8 mouse cellular contexts compared by ENCODE assay signal in genomic region chr10:24297792-24298191, GRCm38 (mm10).
DNase-seq lines count a peak whose midpoint lies in the region; ATAC-seq and TF ChIP-seq lines count a peak whose summit lies in the region.

No protein-coding gene starts in this region.

- H3K27me3 ChIP-seq in forebrain, embryonic 10.5 days (ENCODE audit: poor library complexity, severe bottlenecking), result no peaks in the 10 kb centered on the region
- no peaks in the 10 kb centered on the region for H3K27me3 ChIP-seq in forebrain, embryonic 13.5 days
- no peaks in the 10 kb centered on the region for H3K27me3 ChIP-seq in liver, adult 2 months (ENCODE audit: control insufficient read depth, insufficient read depth, low read length)
- H3K27me3 ChIP-seq in liver, embryonic 12.5 days (replicated peaks), result no peaks in the 10 kb centered on the region
- H3K27me3 ChIP-seq in lung, embryonic 14.5 days (ENCODE audit: insufficient read depth, low read length), result no peaks in the 10 kb centered on the region

- H3K4me3 ChIP-seq in forebrain, embryonic 10.5 days, result no peak overlapping the region
- no peak overlapping the region for H3K4me3 ChIP-seq in forebrain, embryonic 13.5 days
- no peak overlapping the region for H3K4me3 ChIP-seq in liver, adult 2 months (ENCODE audit: insufficient read depth, low read depth, low read length)
- H3K4me3 ChIP-seq in liver, embryonic 12.5 days, result no peak overlapping the region
- H3K4me3 ChIP-seq in lung, embryonic 14.5 days (ENCODE audit: low read depth, low read length), result no peak overlapping the region

- no peaks in the 10 kb centered on the region for H3K4me1 ChIP-seq in forebrain, embryonic 10.5 days
- no peaks in the 10 kb centered on the region for H3K4me1 ChIP-seq in forebrain, embryonic 13.5 days
- H3K4me1 ChIP-seq in liver, adult 2 months (ENCODE audit: control insufficient read depth, insufficient read depth, low read length), result no peaks in the 10 kb centered on the region
- no peaks in the 10 kb centered on the region for H3K4me1 ChIP-seq in liver, embryonic 12.5 days
- H3K4me1 ChIP-seq in lung, embryonic 14.5 days (ENCODE audit: insufficient read depth), result no peaks in the 10 kb centered on the region

- no peak for TF ChIP-seq POLR2A in liver, adult 2 months (IDR thresholded peaks at IDR 0.05; ENCODE audit: extremely low read depth, insufficient read depth, low read length)

- no peak overlapping the region for H3K9ac ChIP-seq in forebrain, embryonic 13.5 days
- H3K9ac ChIP-seq in liver, adult 2 months (ENCODE audit: low read depth, low read length), result no peak overlapping the region
- no peak overlapping the region for H3K9ac ChIP-seq in liver, embryonic 12.5 days
- no peak overlapping the region for H3K9ac ChIP-seq in lung, embryonic 14.5 days

- peak; percentile 34 for DNase-seq in forebrain, embryonic 10.5 days (ENCODE audit: extremely low spot score, low spot score)
- DNase-seq in liver, adult 2 months (ENCODE audit: extremely low read depth, low read depth, low spot score), result peak; percentile 40
- DNase-seq in WW6 (ENCODE audit: low read depth, low spot score), result peak; percentile 13
- peak; percentile 36 for DNase-seq in fibroblast of lung, adult 2 months (ENCODE audit: low read depth)
- peak; percentile 89 for DNase-seq in lung, embryonic 14.5 days
- no peak for DNase-seq in T-cell, adult 2 months (ENCODE audit: low spot score)

- WGBS in forebrain, embryonic 10.5 days, result 0% methylated on average over 1 of the region's 1 CpGs
- WGBS in forebrain, embryonic 13.5 days, result 0% methylated on average over 1 of the region's 1 CpGs
- WGBS in liver, adult 2 months, result 0% methylated on average over 1 of the region's 1 CpGs
- WGBS in liver, embryonic 12.5 days (ENCODE audit: insufficient replicate concordance), result 0% methylated on average over 1 of the region's 1 CpGs
- 0% methylated on average over 1 of the region's 1 CpGs for WGBS in lung, embryonic 14.5 days

- ATAC-seq in forebrain, embryonic 13.5 days, result no peak
- ATAC-seq in liver, embryonic 12.5 days, result no peak
- ATAC-seq in lung, embryonic 14.5 days (ENCODE audit: insufficient read depth), result no peak

- H3K79me2 ChIP-seq in liver, adult 2 months (ENCODE audit: control insufficient read depth, insufficient read depth, low read length), result no peaks in the 10 kb centered on the region

- H3K27ac ChIP-seq in forebrain, embryonic 10.5 days, result no peak overlapping the region
- no peak overlapping the region for H3K27ac ChIP-seq in forebrain, embryonic 13.5 days
- no peak overlapping the region for H3K27ac ChIP-seq in liver, adult 2 months (replicated peaks; ENCODE audit: insufficient read depth, low read depth, low read length)
- no peak overlapping the region for H3K27ac ChIP-seq in liver, embryonic 12.5 days
- no peak overlapping the region for H3K27ac ChIP-seq in lung, embryonic 14.5 days (ENCODE audit: low read depth)

- no peak overlapping the region for H3K4me2 ChIP-seq in forebrain, embryonic 13.5 days
- no peak overlapping the region for H3K4me2 ChIP-seq in liver, embryonic 12.5 days
- H3K4me2 ChIP-seq in lung, embryonic 14.5 days, result no peak overlapping the region

- TF ChIP-seq CTCF in liver, adult 2 months (IDR thresholded peaks at IDR 0.05; ENCODE audit: low read depth, low read length), result peak; percentile 65
- TF ChIP-seq CTCF in lung, embryonic 14.5 days (IDR thresholded peaks at IDR 0.05; ENCODE audit: low read depth), result peak; percentile 90

- H3K36me3 ChIP-seq in forebrain, embryonic 10.5 days (replicated peaks), result no peaks in the 10 kb centered on the region
- no peaks in the 10 kb centered on the region for H3K36me3 ChIP-seq in forebrain, embryonic 13.5 days (ENCODE audit: poor library complexity, severe bottlenecking)
- no peaks in the 10 kb centered on the region for H3K36me3 ChIP-seq in liver, adult 2 months (ENCODE audit: control insufficient read depth, insufficient read depth, low read length)
- no peaks in the 10 kb centered on the region for H3K36me3 ChIP-seq in liver, embryonic 12.5 days
- H3K36me3 ChIP-seq in lung, embryonic 14.5 days (ENCODE audit: insufficient read depth), result no peaks in the 10 kb centered on the region

- H3K9me3 ChIP-seq in forebrain, embryonic 10.5 days, result no peaks in the 10 kb centered on the region
- no peaks in the 10 kb centered on the region for H3K9me3 ChIP-seq in forebrain, embryonic 13.5 days (replicated peaks)
- no peaks in the 10 kb centered on the region for H3K9me3 ChIP-seq in liver, embryonic 12.5 days (replicated peaks)
- H3K9me3 ChIP-seq in lung, embryonic 14.5 days (ENCODE audit: low read depth, low read length), result no peaks in the 10 kb centered on the region
